Mouse (Mus musculus) stomach, embryonic 15.5 days (tissue): ENCODE measurements at regions not wholly inside any gene's neighbourhood (a gene's known extent, or its start where the extent isn't known, plus 50 kb on each side); places are given as distances from the start of the nearest gene placed in this dataset.

Source experiments
- ATAC-seq: fragments of 200-750 bp; cut with Nextera tagmentation; 2 replicates; pipeline ENCODE4 v1.8.0; 2017; ENCODE audit warnings: low read depth, moderate number of reproducible peaks, moderate TSS enrichment; ENCODE audit not compliant: insufficient read depth, low FRiP score
- H3K27ac ChIP-seq: fragments of 300-500 bp; sonication (generic); 2 replicates; pipeline ENCODE4 v1.5.1; 2015; ENCODE audit warnings: mild to moderate bottlenecking, inconsistent platforms
- H3K27me3 ChIP-seq: fragments of 300-500 bp; sonication (generic); replicated peaks from 2 replicates; pipeline ENCODE4 v1.6.1; 2015; ENCODE audit warnings: inconsistent platforms
- H3K36me3 ChIP-seq: fragments of 300-500 bp; sonication (generic); 2 replicates; pipeline ENCODE4 v1.6.1; 2015; ENCODE audit warnings: inconsistent platforms
- H3K4me1 ChIP-seq: fragments of 300-500 bp; sonication (generic); 2 replicates; pipeline ENCODE4 v1.6.1; 2015; ENCODE audit warnings: inconsistent platforms
- H3K4me2 ChIP-seq: fragments of 300-500 bp; sonication (generic); 2 replicates; pipeline ENCODE4 v1.6.1; 2015; ENCODE audit warnings: mild to moderate bottlenecking, inconsistent platforms
- H3K4me3 ChIP-seq: fragments of 300-500 bp; sonication (generic); replicated peaks from 2 replicates; pipeline ENCODE4 v1.5.1; 2015; ENCODE audit warnings: inconsistent platforms
- H3K9ac ChIP-seq: fragments of 300-500 bp; sonication (generic); 2 replicates; pipeline ENCODE4 v1.6.1; 2015; ENCODE audit warnings: inconsistent platforms
- H3K9me3 ChIP-seq: fragments of 300-500 bp; sonication (generic); 2 replicates; pipeline ENCODE4 v1.6.1; 2016; ENCODE audit warnings: inconsistent platforms
- WGBS: fragments of 180-500 bp; shearing (Covaris S2); methylation state at CpG from one replicate; pipeline ENCODE4 v1.1.7; 2015; 5-methylcytosine and 5-hydroxymethylcytosine counted together

GRCm38 (mm10) chr2:72779268-72780163, 200.7 kb downstream of the Sp3 start:
- ATAC-seq, result no peak
- Histone ChIP-seq H3K4me2 (no peak overlapping the region), H3K4me1 (0 out of 2 replicates have a peak, but pooled peaks cover 3% of the 10 kb centered on the region), H3K9me3 (no peaks in the 10 kb centered on the region), H3K27me3 (no peaks in the 10 kb centered on the region), H3K27ac (no peak overlapping the region), H3K4me3 (no peak overlapping the region), H3K36me3 (no peaks in the 10 kb centered on the region), H3K9ac (no peak overlapping the region)
- WGBS, result 90% methylated on average over 7 of the region's 7 CpGs

- no peak for ATAC-seq
- WGBS, result 82% methylated on average over 15 of the region's 15 CpGs
- H3K27ac ChIP-seq, result 0 out of 2 replicates have a peak overlapping the region, but pooled peaks have one; percentile 3
- no peak overlapping the region for H3K4me2 ChIP-seq
- no peaks in the 10 kb centered on the region for H3K9me3 ChIP-seq
- H3K9ac ChIP-seq, result no peak overlapping the region; the same call in 1 of the 2 replicates
- 0 out of 2 replicates have a peak, but pooled peaks cover 6% of the 10 kb centered on the region for H3K4me1 ChIP-seq
- no peaks in the 10 kb centered on the region for H3K27me3 ChIP-seq
- H3K4me3 ChIP-seq, result no peak overlapping the region
- no peaks in the 10 kb centered on the region for H3K36me3 ChIP-seq
These were observed 198.6 kb downstream of the Sp3 start for GRCm38 (mm10) chr2:72781369-72782275.

- Histone ChIP-seq H3K36me3 (no peaks in the 10 kb centered on the region), H3K4me2 (no peak overlapping the region), H3K27me3 (no peaks in the 10 kb centered on the region), H3K9ac (no peak overlapping the region), H3K4me3 (no peak overlapping the region), H3K27ac (no peak overlapping the region), H3K4me1 (0 out of 2 replicates have a peak, but pooled peaks cover 6% of the 10 kb centered on the region), H3K9me3 (no peaks in the 10 kb centered on the region)
- peak; percentile 84 for ATAC-seq
- 40% methylated on average over 7 of the region's 7 CpGs for WGBS
These were observed 197.9 kb downstream of the Sp3 start for GRCm38 (mm10) chr2:72782355-72782754.

- H3K4me3 ChIP-seq, result no peak overlapping the region
- no peaks in the 10 kb centered on the region for H3K36me3 ChIP-seq
- no peaks in the 10 kb centered on the region for H3K9me3 ChIP-seq
- H3K27ac ChIP-seq, result no peak overlapping the region; the same call in 1 of the 2 replicates
- 0 out of 2 replicates have a peak, but pooled peaks cover 6% of the 10 kb centered on the region for H3K4me1 ChIP-seq
- no peak overlapping the region for H3K9ac ChIP-seq
- WGBS, result 78% methylated on average over 8 of the region's 8 CpGs
- no peaks in the 10 kb centered on the region for H3K27me3 ChIP-seq
- no peak for ATAC-seq
- no peak overlapping the region for H3K4me2 ChIP-seq
These were observed 194.7 kb downstream of the Sp3 start for GRCm38 (mm10) chr2:72785365-72786043.

GRCm38 (mm10) chr2:72786044-72786737, 194.1 kb downstream of the Sp3 start:
- Histone ChIP-seq H3K27ac (no peak overlapping the region; the same call in 1 of the 2 replicates), H3K36me3 (no peaks in the 10 kb centered on the region), H3K27me3 (no peaks in the 10 kb centered on the region), H3K4me3 (no peak overlapping the region), H3K9ac (no peak overlapping the region), H3K4me1 (0 out of 2 replicates have a peak, but pooled peaks cover 6% of the 10 kb centered on the region), H3K9me3 (no peaks in the 10 kb centered on the region), H3K4me2 (no peak overlapping the region)
- 54% methylated on average over 5 of the region's 5 CpGs for WGBS
- no peak for ATAC-seq

- Histone ChIP-seq H3K9me3 (no peaks in the 10 kb centered on the region), H3K4me3 (no peak overlapping the region), H3K27ac (no peak overlapping the region), H3K4me1 (0 out of 2 replicates have a peak, but pooled peaks cover 3% of the 10 kb centered on the region), H3K4me2 (no peak overlapping the region), H3K36me3 (no peaks in the 10 kb centered on the region), H3K9ac (no peak overlapping the region), H3K27me3 (no peaks in the 10 kb centered on the region)
- WGBS, result 68% methylated on average over 3 of the region's 3 CpGs
- no peak for ATAC-seq
These were observed 192.6 kb downstream of the Sp3 start for GRCm38 (mm10) chr2:72787616-72788015.

- H3K27ac ChIP-seq, result no peak overlapping the region
- WGBS, result 50% methylated on average over 3 of the region's 3 CpGs
- H3K36me3 ChIP-seq, result no peaks in the 10 kb centered on the region
- no peak overlapping the region for H3K4me3 ChIP-seq
- ATAC-seq, result no peak
- no peaks in the 10 kb centered on the region for H3K27me3 ChIP-seq
- no peak overlapping the region for H3K4me2 ChIP-seq
- no peaks in the 10 kb centered on the region for H3K9me3 ChIP-seq
- H3K9ac ChIP-seq, result no peak overlapping the region
- no peaks in the 10 kb centered on the region for H3K4me1 ChIP-seq
These were observed 188.8 kb downstream of the Sp3 start for GRCm38 (mm10) chr2:72791496-72791895.

GRCm38 (mm10) chr2:72793424-72793823, 186.8 kb downstream of the Sp3 start:
- Histone ChIP-seq H3K36me3 (no peaks in the 10 kb centered on the region), H3K4me3 (no peak overlapping the region), H3K27me3 (no peaks in the 10 kb centered on the region), H3K9me3 (no peaks in the 10 kb centered on the region), H3K27ac (no peak overlapping the region), H3K4me1 (no peaks in the 10 kb centered on the region), H3K9ac (no peak overlapping the region), H3K4me2 (no peak overlapping the region)
- WGBS, result 32% methylated on average over 10 of the region's 10 CpGs
- no peak for ATAC-seq

- 62% methylated on average over 4 of the region's 4 CpGs for WGBS
- Histone ChIP-seq H3K4me2 (no peak overlapping the region), H3K36me3 (no peaks in the 10 kb centered on the region), H3K27me3 (no peaks in the 10 kb centered on the region), H3K9ac (no peak overlapping the region), H3K9me3 (no peaks in the 10 kb centered on the region), H3K4me1 (no peaks in the 10 kb centered on the region), H3K27ac (no peak overlapping the region), H3K4me3 (no peak overlapping the region)
- ATAC-seq, result no peak
These were observed 185.7 kb downstream of the Sp3 start for GRCm38 (mm10) chr2:72794501-72794900.

- Histone ChIP-seq H3K36me3 (no peaks in the 10 kb centered on the region), H3K9me3 (no peaks in the 10 kb centered on the region), H3K27ac (no peak overlapping the region), H3K4me2 (no peak overlapping the region), H3K4me3 (no peak overlapping the region), H3K9ac (no peak overlapping the region), H3K4me1 (no peaks in the 10 kb centered on the region), H3K27me3 (no peaks in the 10 kb centered on the region)
- ATAC-seq, result no peak
- 72% methylated on average over 4 of the region's 4 CpGs for WGBS
These were observed 183.1 kb downstream of the Sp3 start for GRCm38 (mm10) chr2:72797002-72797718.
